Mouse (Mus musculus) monocyte, adult 5-6 weeks (primary cell): ENCODE data around the gene Pid1. TPM values are rescaled to one million over a fixed set of nuclear protein-coding genes. Genes with fewer than 3 reads are reported as not detected.

Source experiments
- ATAC-seq: fragments of 153-309, 156-312 bp; replicated peaks from 2 replicates; pipeline ENCODE4 v1.8.0; 2017; ENCODE audit warnings: mild to moderate bottlenecking; ENCODE audit not compliant: low TSS enrichment, insufficient number of reproducible peaks, severe bottlenecking, poor library complexity, low FRiP score
- total RNA-seq: library from RNA; stranded (forward); fragments of 200-1000, 200-491, 200-594 nt; gene quantifications from 3 replicates; pipeline ENCODE4 v1.2.3, GENCODE M21; 2017

Gene Pid1
- total RNA-seq, 1 experiment from 2014 or later: 91.8 TPM

- 0 out of 2 replicates have a peak, but pooled peaks have one; percentile 25 for ATAC-seq
Observed at GRCm38 (mm10) chr1:84284293-84285068, 79.5 kb downstream of the Pid1 start.

GRCm38 (mm10) chr1:84283119-84283518 is 80.9 kb downstream of the Pid1 start:
- no peak for ATAC-seq

- ATAC-seq: no peak
Observed at GRCm38 (mm10) chr1:84280171-84280570, 83.8 kb downstream of the Pid1 start.

GRCm38 (mm10) chr1:84278359-84279255 is 85.4 kb downstream of the Pid1 start:
- no peak for ATAC-seq

- ATAC-seq: no peak
Observed at GRCm38 (mm10) chr1:84272951-84273350, 91.0 kb downstream of the Pid1 start.

GRCm38 (mm10) chr1:84271712-84272200 is 92.2 kb downstream of the Pid1 start:
- no peak for ATAC-seq

- no peak for ATAC-seq
Observed at GRCm38 (mm10) chr1:84257656-84258055, 106.3 kb downstream of the Pid1 start.

GRCm38 (mm10) chr1:84254361-84254760 is 109.6 kb downstream of the Pid1 start:
- no peak for ATAC-seq

- no peak for ATAC-seq
Observed at GRCm38 (mm10) chr1:84253838-84254237, 110.1 kb downstream of the Pid1 start.

- peak; percentile 65 for ATAC-seq
Observed at GRCm38 (mm10) chr1:84251205-84251604, 112.8 kb downstream of the Pid1 start.

- peak; percentile 84 for ATAC-seq
Observed at GRCm38 (mm10) chr1:84250770-84251169, 113.2 kb downstream of the Pid1 start.

- ATAC-seq: no peak
Observed at GRCm38 (mm10) chr1:84249772-84250338, 114.1 kb downstream of the Pid1 start.

- no peak for ATAC-seq
Observed at GRCm38 (mm10) chr1:84247111-84247510, 116.9 kb downstream of the Pid1 start.

GRCm38 (mm10) chr1:84241192-84241828 is 122.7 kb downstream of the Pid1 start:
- peak; percentile 43; the same call in 1 of the 2 replicates for ATAC-seq

GRCm38 (mm10) chr1:84240203-84240602 is 123.8 kb downstream of the Pid1 start:
- 0 out of 2 replicates have a peak, but pooled peaks have one; percentile 54 for ATAC-seq

GRCm38 (mm10) chr1:84230431-84230830 is 133.5 kb downstream of the Pid1 start:
- ATAC-seq: no peak

- ATAC-seq: no peak
Observed at GRCm38 (mm10) chr1:84225626-84226025, 138.4 kb downstream of the Pid1 start.

GRCm38 (mm10) chr1:84222051-84222450 is 141.9 kb downstream of the Pid1 start:
- ATAC-seq: no peak

- ATAC-seq: no peak
Observed at GRCm38 (mm10) chr1:84218605-84219004, 145.4 kb downstream of the Pid1 start.
